In genomic region chr8:84083829-84084241, GRCm38 (mm10) we compare ENCODE assay signal across 7 mouse cellular contexts. TPM values are rescaled to one million over a fixed set of nuclear protein-coding genes. Genes with fewer than 3 reads are reported as not detected.
DNase-seq lines count a peak whose midpoint lies in the region; ATAC-seq and TF ChIP-seq lines count a peak whose summit lies in the region.

No protein-coding gene starts in this region.

- no peak overlapping the region for H3K9ac ChIP-seq in intestine, postnatal 0 days (ENCODE audit: low read depth, low read length)

- H3K9me3 ChIP-seq in intestine, postnatal 0 days (ENCODE audit: control insufficient read depth) = no peaks in the 10 kb centered on the region

- no peak overlapping the region for H3K4me2 ChIP-seq in intestine, postnatal 0 days (replicated peaks; ENCODE audit: low read depth)

- H3K27me3 ChIP-seq in intestine, postnatal 0 days (replicated peaks; ENCODE audit: control insufficient read depth, insufficient read depth, low read length) = no peaks in the 10 kb centered on the region

- H3K4me1 ChIP-seq in intestine, postnatal 0 days (replicated peaks; ENCODE audit: control insufficient read depth, insufficient read depth, low read length) = no peaks in the 10 kb centered on the region

- H3K36me3 ChIP-seq in intestine, postnatal 0 days (ENCODE audit: control insufficient read depth, insufficient read depth) = peaks cover 74% of the 10 kb centered on the region

- DNase-seq in NIH3T3 (ENCODE audit: low read depth) = peak; percentile 24
- peak; percentile 47 to 62 for DNase-seq in adrenal gland, postnatal 36 days
- DNase-seq in lung, postnatal 10 days = peak; percentile 40
- DNase-seq in frontal cortex, postnatal 10 days (ENCODE audit: low spot score in 2 of 2) = no peak
- no peak for DNase-seq in layer of hippocampus, postnatal 10 days (ENCODE audit: low spot score in 2 of 2)

- no peak overlapping the region for H3K4me3 ChIP-seq in intestine, postnatal 0 days (ENCODE audit: low read depth, low read length)

- whole genome bisulfite sequencing in intestine, postnatal 0 days = 35% methylated on average over 8 of the region's 8 CpGs

- ATAC-seq in intestine, postnatal 0 days = peak; percentile 64
- no peak for ATAC-seq in erythroid progenitor cell, adult 5-6 weeks (replicated peaks; ENCODE audit: low FRiP score, poor library complexity, severe bottlenecking)

- peak; percentile 56 for TF ChIP-seq CTCF in intestine, postnatal 0 days (IDR thresholded peaks at IDR 0.05; ENCODE audit: low read depth)

- no peak overlapping the region; the same call in 1 of the 2 replicates for H3K27ac ChIP-seq in intestine, postnatal 0 days (ENCODE audit: low read depth, low read length)

RNA-seq across cellular contexts. Expression of gene Rfx1, which starts 17.2 kb away (rescaled TPM):
- total RNA-seq in adrenal gland, postnatal 36 days (2021) = 10 to 100 TPM; 13.2 to 19.9 TPM
- 3.1 and 3.3 TPM in 2 replicates for polyA plus RNA-seq in intestine, postnatal 0 days (2015; fragmentation: Nextera tagmentation; extraction: Ambion mirVana)
- 7.2 and 14.7 TPM in 2 replicates for total RNA-seq in erythroid progenitor cell, adult 5-6 weeks (2015; ENCODE audit: low replicate concordance)
- 2.5 and 8.5 TPM in 2 replicates for total RNA-seq in erythroid progenitor cell, adult 5-6 weeks (2017; ENCODE audit: low replicate concordance)
- 10 to 100 TPM; 20.9 to 21.5 TPM for total RNA-seq in layer of hippocampus, postnatal 10 days (2021)

RNA-seq across cellular contexts. Expression of gene Gm10643, which starts 18.9 kb away (rescaled TPM):
- 1 to 10 TPM; 3.1 to 3.2 TPM for total RNA-seq in adrenal gland, postnatal 36 days (2021)
- 1.0 and 1.1 TPM in 2 replicates for polyA plus RNA-seq in intestine, postnatal 0 days (2015; fragmentation: Nextera tagmentation; extraction: Ambion mirVana)
- 1.1 TPM in 1 of 2 replicates, not detected in the other for total RNA-seq in erythroid progenitor cell, adult 5-6 weeks (2015; ENCODE audit: low replicate concordance)
- 0.77 and 1.2 TPM in 2 replicates for total RNA-seq in erythroid progenitor cell, adult 5-6 weeks (2017; ENCODE audit: low replicate concordance)
- 1 to 10 TPM; 3.0 to 5.3 TPM for total RNA-seq in layer of hippocampus, postnatal 10 days (2021)

RNA-seq across cellular contexts. Expression of gene Dcaf15, which starts 20.7 kb away (rescaled TPM):
- 10 to 100 TPM; 16.7 to 19.4 TPM for total RNA-seq in adrenal gland, postnatal 36 days (2021)
- polyA plus RNA-seq in intestine, postnatal 0 days (2015; fragmentation: Nextera tagmentation; extraction: Ambion mirVana) = 8.6 and 10.4 TPM in 2 replicates
- 8.8 and 17.7 TPM in 2 replicates for total RNA-seq in erythroid progenitor cell, adult 5-6 weeks (2015; ENCODE audit: low replicate concordance)
- total RNA-seq in erythroid progenitor cell, adult 5-6 weeks (2017; ENCODE audit: low replicate concordance) = 11.9 and 13.6 TPM in 2 replicates
- 10 to 100 TPM; 31.8 to 31.9 TPM for total RNA-seq in layer of hippocampus, postnatal 10 days (2021)

RNA-seq across cellular contexts. Expression of gene Rln3, which starts 39.0 kb away (rescaled TPM):
- not detected for total RNA-seq in adrenal gland, postnatal 36 days (2021)
- polyA plus RNA-seq in intestine, postnatal 0 days (2015; fragmentation: Nextera tagmentation; extraction: Ambion mirVana) = 0.42 TPM in 1 of 2 replicates, not detected in the other
- not detected in 2 replicates for total RNA-seq in erythroid progenitor cell, adult 5-6 weeks (2015; ENCODE audit: low replicate concordance)
- total RNA-seq in erythroid progenitor cell, adult 5-6 weeks (2017; ENCODE audit: low replicate concordance) = not detected in 2 replicates
- total RNA-seq in layer of hippocampus, postnatal 10 days (2021) = not detected

RNA-seq across cellular contexts. Expression of gene Il27ra, which starts 41.4 kb away (rescaled TPM):
- 1 to 10 TPM; 2.0 to 2.2 TPM for total RNA-seq in adrenal gland, postnatal 36 days (2021)
- polyA plus RNA-seq in intestine, postnatal 0 days (2015; fragmentation: Nextera tagmentation; extraction: Ambion mirVana) = 0.29 and 0.31 TPM in 2 replicates
- 1.4 TPM in 1 of 2 replicates, not detected in the other for total RNA-seq in erythroid progenitor cell, adult 5-6 weeks (2015; ENCODE audit: low replicate concordance)
- total RNA-seq in erythroid progenitor cell, adult 5-6 weeks (2017; ENCODE audit: low replicate concordance) = 0.51 and 0.61 TPM in 2 replicates
- total RNA-seq in layer of hippocampus, postnatal 10 days (2021) = 1 to 10 TPM; 1.4 to 1.7 TPM

Comparison
In these comparisons a context has a peak if more than half of its experiments do, and no peak if none do; other contexts are left out.
1. DNase-seq: peak in NIH3T3 (single experiment), adrenal gland, postnatal 36 days (2 of 2) and lung, postnatal 10 days (single experiment); none in frontal cortex, postnatal 10 days (0 of 2) and layer of hippocampus, postnatal 10 days (0 of 2).